Mouse (Mus musculus): ENCODE results near the gene Ror2. TPM values are rescaled to one million over a fixed set of nuclear protein-coding genes. Genes with fewer than 3 reads are reported as not detected.

Gene Ror2
- polyA plus RNA-seq, 1 experiment from 2014 or later = 13.2 TPM

DNA sequence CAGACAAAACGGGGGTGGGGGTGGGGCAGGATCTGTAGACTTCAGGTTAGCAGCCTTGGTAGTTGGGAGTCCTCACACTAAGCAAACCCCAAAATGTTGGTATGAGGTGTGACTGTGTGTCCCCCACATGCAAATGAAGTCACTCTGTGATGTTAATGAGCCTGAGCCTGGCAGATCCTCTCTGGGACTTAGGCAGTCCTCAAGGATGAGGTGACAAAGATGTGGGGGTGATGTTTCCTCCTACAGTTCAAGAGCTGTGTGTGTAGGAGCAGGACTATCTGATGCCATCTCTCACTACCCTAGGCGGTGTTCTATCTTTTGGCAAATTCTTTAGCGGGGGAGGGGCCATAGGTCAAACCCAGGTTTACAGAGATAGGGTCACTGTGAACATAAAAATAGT is 6.3 kb upstream of the Ror2 start:
- no peak for ATAC-seq (ENCODE audit: insufficient number of reproducible peaks, insufficient read depth, low FRiP score, low read depth)
- H3K27me3 ChIP-seq (ENCODE audit: control insufficient read depth, insufficient read depth, low read length) = no peaks in the 10 kb centered on the region
- 18% methylated on average over 3 of the region's 3 CpGs for WGBS
- H3K4me2 ChIP-seq (ENCODE audit: low read length) = no peak overlapping the region
- H3K4me3 ChIP-seq (ENCODE audit: control insufficient read depth in 1 of 2, insufficient read depth in 1 of 2, low read depth in 1 of 2, low read length in 2 of 2) = no peak overlapping the region
- H3K9ac ChIP-seq (ENCODE audit: low read length) = no peak overlapping the region
- H3K4me1 ChIP-seq (ENCODE audit: control insufficient read depth in 2 of 2, insufficient read depth in 2 of 2, low read length in 2 of 2) = peaks cover 10 to 15% of the 10 kb centered on the region in 2 experiments
- no peaks in the 10 kb centered on the region for H3K36me3 ChIP-seq (ENCODE audit: control insufficient read depth, insufficient read depth, low read length)
- no peaks in the 10 kb centered on the region for H3K9me3 ChIP-seq (ENCODE audit: control insufficient read depth, low read length)
- no peak overlapping the region for H3K27ac ChIP-seq (replicated peaks in 1 of 2; ENCODE audit: control insufficient read depth in 1 of 2, insufficient read depth in 1 of 2, low read depth in 2 of 2, low read length in 2 of 2)

DNA sequence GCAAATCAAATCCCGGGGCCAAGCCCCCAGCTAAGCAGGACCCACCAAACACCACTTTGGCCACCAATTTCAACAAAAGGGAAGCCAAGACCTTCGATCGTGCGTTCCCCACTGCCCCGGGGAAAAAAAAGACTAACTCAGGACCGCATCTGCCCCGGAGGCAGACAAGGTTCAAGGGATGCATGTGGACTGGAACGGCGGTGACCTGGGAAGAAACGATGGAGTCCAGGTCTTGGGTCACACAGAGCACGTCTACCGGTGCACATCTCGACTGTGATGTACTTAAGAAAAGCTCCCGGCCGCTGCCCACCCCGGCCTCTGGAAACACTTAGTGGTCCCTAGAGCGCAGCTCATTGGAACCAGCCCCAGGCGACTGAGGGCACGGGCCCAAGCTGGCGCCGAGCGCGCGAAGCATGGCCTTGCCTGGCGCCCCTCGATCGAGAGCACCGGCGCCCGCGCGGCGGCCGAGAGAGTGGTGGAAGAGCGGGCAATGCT is 616 bp downstream of the Ror2 start:
- WGBS = 0% methylated on average over 30 of the region's 35 CpGs
- Histone ChIP-seq H3K4me1 (ENCODE audit: control insufficient read depth in 2 of 2, insufficient read depth in 2 of 2, low read length in 2 of 2) (peaks cover 11 to 41% of the 10 kb centered on the region in 2 experiments), H3K4me2 (ENCODE audit: low read length) (peak overlapping the region; percentile 79), H3K27ac (replicated peaks in 1 of 2; ENCODE audit: control insufficient read depth in 1 of 2, insufficient read depth in 1 of 2, low read depth in 2 of 2, low read length in 2 of 2) (peak overlapping the region; percentile 74 to 80), H3K9me3 (ENCODE audit: control insufficient read depth, low read length) (no peaks in the 10 kb centered on the region), H3K4me3 (ENCODE audit: control insufficient read depth in 1 of 2, insufficient read depth in 1 of 2, low read depth in 1 of 2, low read length in 2 of 2) (peak overlapping the region; percentile 68 to 98), H3K9ac (ENCODE audit: low read length) (peak overlapping the region; percentile 96), H3K27me3 (ENCODE audit: control insufficient read depth, insufficient read depth, low read length) (peaks cover 4% of the 10 kb centered on the region; the same call in 1 of the 2 replicates), H3K36me3 (ENCODE audit: control insufficient read depth, insufficient read depth, low read length) (no peaks in the 10 kb centered on the region)
- peak; percentile 55; the same call in 1 of the 2 replicates for ATAC-seq (ENCODE audit: insufficient number of reproducible peaks, insufficient read depth, low FRiP score, low read depth)

DNA sequence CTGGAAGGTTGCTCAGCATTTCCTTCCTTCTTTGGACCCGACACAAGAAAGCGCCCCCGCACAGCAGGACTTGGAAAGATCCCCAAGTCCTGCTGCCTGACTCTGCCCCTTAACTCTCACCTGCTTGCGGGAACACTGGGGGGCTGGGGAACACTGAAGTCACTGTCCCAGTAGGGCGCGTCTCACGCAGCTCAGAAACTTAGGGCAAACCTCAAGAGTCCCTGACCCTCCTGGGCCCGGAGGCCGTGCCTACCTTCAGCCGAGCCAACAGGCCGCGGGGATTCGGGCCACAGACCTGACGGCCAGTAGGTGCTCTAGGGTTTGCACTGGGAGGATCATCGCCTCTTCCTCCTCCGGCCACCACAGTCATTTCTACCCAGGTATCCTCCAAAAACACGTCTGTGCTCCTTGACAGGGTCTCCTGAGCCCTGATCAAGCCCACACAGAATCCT is 1.2 kb downstream of the Ror2 start:
- Histone ChIP-seq H3K4me1 (ENCODE audit: control insufficient read depth in 2 of 2, insufficient read depth in 2 of 2, low read length in 2 of 2) (peaks cover 13 to 43% of the 10 kb centered on the region in 2 experiments), H3K4me3 (ENCODE audit: control insufficient read depth in 1 of 2, insufficient read depth in 1 of 2, low read depth in 1 of 2, low read length in 2 of 2) (peak overlapping the region; percentile 68 to 98), H3K9me3 (ENCODE audit: control insufficient read depth, low read length) (no peaks in the 10 kb centered on the region), H3K36me3 (ENCODE audit: control insufficient read depth, insufficient read depth, low read length) (no peaks in the 10 kb centered on the region), H3K4me2 (ENCODE audit: low read length) (peak overlapping the region; percentile 79), H3K27me3 (ENCODE audit: control insufficient read depth, insufficient read depth, low read length) (peaks cover 4% of the 10 kb centered on the region; the same call in 1 of the 2 replicates), H3K9ac (ENCODE audit: low read length) (peak overlapping the region; percentile 96), H3K27ac (replicated peaks in 1 of 2; ENCODE audit: control insufficient read depth in 1 of 2, insufficient read depth in 1 of 2, low read depth in 2 of 2, low read length in 2 of 2) (peak overlapping the region; percentile 74 to 80; a peak in 3 of 4 replicates)
- WGBS = 2% methylated on average over 17 of the region's 17 CpGs
- ATAC-seq (ENCODE audit: insufficient number of reproducible peaks, insufficient read depth, low FRiP score, low read depth) = no peak

DNA sequence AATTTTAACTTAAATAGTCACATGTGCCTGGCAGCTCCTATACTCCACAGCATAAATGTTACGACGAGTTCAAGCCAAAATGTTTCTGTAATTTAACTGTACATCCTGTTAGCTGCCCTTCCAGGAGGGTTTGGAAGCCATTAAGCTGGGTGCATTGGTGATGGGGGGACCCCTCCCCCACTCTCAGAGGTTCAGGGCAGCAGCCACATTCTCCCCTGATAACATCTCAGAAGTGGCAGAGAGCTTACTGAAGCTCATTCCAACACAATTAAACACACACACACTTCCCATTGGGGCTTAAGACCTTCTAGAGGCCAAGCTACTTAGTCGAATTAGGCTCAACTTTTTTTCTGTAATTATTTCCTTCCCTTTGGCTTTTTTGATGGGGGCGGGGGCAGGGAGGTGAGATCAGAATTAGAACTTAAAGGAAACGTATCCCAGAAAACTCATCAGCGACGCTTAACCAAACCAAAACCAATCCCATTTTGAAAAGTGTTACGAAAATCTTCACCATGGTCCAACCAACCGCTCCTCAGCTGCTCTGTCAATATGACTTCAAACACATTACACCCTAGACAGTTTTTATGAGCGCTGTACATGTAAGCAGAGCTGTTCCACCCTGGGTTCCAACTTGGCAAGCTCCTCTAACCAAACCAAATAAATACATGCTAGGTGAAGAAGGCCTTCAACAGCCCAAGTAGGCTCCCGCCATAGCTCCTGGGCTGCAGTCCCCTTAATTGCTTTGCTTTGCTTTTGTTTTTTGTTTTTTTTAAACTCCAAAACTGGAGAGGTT is 4.1 kb downstream of the Ror2 start:
- no peak overlapping the region for H3K4me3 ChIP-seq (ENCODE audit: control insufficient read depth in 1 of 2, insufficient read depth in 1 of 2, low read depth in 1 of 2, low read length in 2 of 2)
- H3K9me3 ChIP-seq (ENCODE audit: control insufficient read depth, low read length) = no peaks in the 10 kb centered on the region
- H3K4me2 ChIP-seq (ENCODE audit: low read length) = peak overlapping the region; percentile 79
- H3K36me3 ChIP-seq (ENCODE audit: control insufficient read depth, insufficient read depth, low read length) = no peaks in the 10 kb centered on the region
- H3K27ac ChIP-seq (replicated peaks in 1 of 2; ENCODE audit: control insufficient read depth in 1 of 2, insufficient read depth in 1 of 2, low read depth in 2 of 2, low read length in 2 of 2) = peak overlapping the region in 1 of 2 experiments; percentile 61
- H3K4me1 ChIP-seq (ENCODE audit: control insufficient read depth in 2 of 2, insufficient read depth in 2 of 2, low read length in 2 of 2) = peaks cover 33 to 73% of the 10 kb centered on the region in 2 experiments
- ATAC-seq (ENCODE audit: insufficient number of reproducible peaks, insufficient read depth, low FRiP score, low read depth) = no peak
- WGBS = 44% methylated on average over 11 of the region's 11 CpGs
- peaks cover under 1% of the 10 kb centered on the region; the same call in 1 of the 2 replicates for H3K27me3 ChIP-seq (ENCODE audit: control insufficient read depth, insufficient read depth, low read length)
- peak overlapping the region; percentile 38; the same call in 1 of the 2 replicates for H3K9ac ChIP-seq (ENCODE audit: low read length)

DNA sequence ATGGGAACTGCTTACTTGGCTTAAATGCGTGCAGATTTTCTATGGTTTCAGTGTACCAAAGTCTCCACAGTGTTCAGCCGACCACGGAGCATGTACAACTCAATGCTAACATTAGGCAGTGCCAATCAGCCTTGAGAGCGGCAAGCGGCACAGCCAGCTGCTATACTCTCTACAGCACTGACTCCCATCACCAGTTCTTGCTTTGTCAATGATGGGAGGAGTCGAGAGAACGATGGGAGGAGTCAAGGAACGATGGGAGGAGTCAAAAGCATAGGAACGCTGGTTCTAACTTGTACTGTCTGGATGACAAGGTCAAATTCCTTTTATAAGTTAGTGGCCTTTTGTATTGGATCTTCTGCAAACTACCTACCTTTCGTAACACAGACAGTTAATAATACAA is 7.0 kb downstream of the Ror2 start:
- Histone ChIP-seq H3K27me3 (ENCODE audit: control insufficient read depth, insufficient read depth, low read length) (no peaks in the 10 kb centered on the region), H3K36me3 (ENCODE audit: control insufficient read depth, insufficient read depth, low read length) (no peaks in the 10 kb centered on the region), H3K4me1 (ENCODE audit: control insufficient read depth in 2 of 2, insufficient read depth in 2 of 2, low read length in 2 of 2) (peaks cover 45 to 86% of the 10 kb centered on the region in 2 experiments), H3K9me3 (ENCODE audit: control insufficient read depth, low read length) (no peaks in the 10 kb centered on the region), H3K9ac (ENCODE audit: low read length) (no peak overlapping the region), H3K4me2 (ENCODE audit: low read length) (no peak overlapping the region), H3K4me3 (ENCODE audit: control insufficient read depth in 1 of 2, insufficient read depth in 1 of 2, low read depth in 1 of 2, low read length in 2 of 2) (no peak overlapping the region), H3K27ac (replicated peaks in 1 of 2; ENCODE audit: control insufficient read depth in 1 of 2, insufficient read depth in 1 of 2, low read depth in 2 of 2, low read length in 2 of 2) (peak overlapping the region in 1 of 2 experiments; percentile 33; a peak in 1 of 4 replicates)
- no peak for ATAC-seq (ENCODE audit: insufficient number of reproducible peaks, insufficient read depth, low FRiP score, low read depth)
- WGBS = 52% methylated on average over 10 of the region's 10 CpGs

DNA sequence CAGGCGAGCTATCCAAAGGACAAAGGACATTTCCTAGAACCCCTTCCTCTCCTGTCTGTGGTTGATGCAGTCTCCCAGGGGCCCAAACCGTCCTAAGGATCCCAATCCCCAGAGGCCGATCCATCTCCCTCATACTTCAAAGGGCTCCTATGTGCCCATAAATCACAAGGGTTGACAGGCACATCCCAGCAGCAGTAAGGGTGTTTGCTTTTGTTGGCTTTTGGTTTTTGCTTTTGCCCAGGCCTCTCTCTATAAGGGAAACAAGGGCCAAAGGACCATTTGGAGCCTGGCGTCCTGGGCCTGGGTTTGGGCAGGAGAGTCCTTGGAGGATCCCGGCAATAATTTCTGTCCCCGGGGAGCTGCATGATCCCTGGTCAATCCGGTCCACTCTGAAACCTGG is 9.5 kb downstream of the Ror2 start:
- peak overlapping the region; percentile 28 for H3K9ac ChIP-seq (ENCODE audit: low read length)
- no peaks in the 10 kb centered on the region for H3K27me3 ChIP-seq (ENCODE audit: control insufficient read depth, insufficient read depth, low read length)
- no peaks in the 10 kb centered on the region for H3K36me3 ChIP-seq (ENCODE audit: control insufficient read depth, insufficient read depth, low read length)
- peak overlapping the region; percentile 46; the same call in 1 of the 2 replicates for H3K4me2 ChIP-seq (ENCODE audit: low read length)
- H3K4me1 ChIP-seq (ENCODE audit: control insufficient read depth in 2 of 2, insufficient read depth in 2 of 2, low read length in 2 of 2) = peaks cover 35 to 71% of the 10 kb centered on the region in 2 experiments
- peak overlapping the region in 1 of 2 experiments; percentile 67; a peak in 2 of 4 replicates for H3K27ac ChIP-seq (replicated peaks in 1 of 2; ENCODE audit: control insufficient read depth in 1 of 2, insufficient read depth in 1 of 2, low read depth in 2 of 2, low read length in 2 of 2)
- no peak overlapping the region for H3K4me3 ChIP-seq (ENCODE audit: control insufficient read depth in 1 of 2, insufficient read depth in 1 of 2, low read depth in 1 of 2, low read length in 2 of 2)
- ATAC-seq (ENCODE audit: insufficient number of reproducible peaks, insufficient read depth, low FRiP score, low read depth) = no peak
- 66% methylated on average over 7 of the region's 7 CpGs for WGBS
- no peaks in the 10 kb centered on the region for H3K9me3 ChIP-seq (ENCODE audit: control insufficient read depth, low read length)

DNA sequence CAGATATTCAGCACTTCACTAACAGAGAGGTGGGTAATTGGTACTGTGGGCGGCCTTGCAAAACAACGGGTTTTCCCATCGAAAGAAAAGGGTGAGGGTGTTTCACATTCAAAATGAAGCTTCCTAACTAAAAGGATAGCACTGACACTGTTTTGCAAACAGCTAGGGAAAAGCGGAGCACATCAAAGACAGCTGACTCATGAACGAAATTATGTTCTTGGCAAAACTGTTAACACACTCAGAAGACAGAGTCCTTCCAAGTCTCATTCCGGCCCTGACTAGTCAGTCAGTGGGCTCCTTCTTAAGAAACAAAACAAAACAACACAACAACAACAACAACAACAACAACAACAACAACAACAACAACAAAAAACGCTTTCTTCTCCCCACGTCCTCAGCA is 10.1 kb downstream of the Ror2 start:
- no peak for ATAC-seq (ENCODE audit: insufficient number of reproducible peaks, insufficient read depth, low FRiP score, low read depth)
- 0 out of 4 replicates have a peak overlapping the region, but pooled peaks of 1 of the 2 experiments have one; percentile 67 for H3K27ac ChIP-seq (replicated peaks in 1 of 2; ENCODE audit: control insufficient read depth in 1 of 2, insufficient read depth in 1 of 2, low read depth in 2 of 2, low read length in 2 of 2)
- no peak overlapping the region for H3K4me3 ChIP-seq (ENCODE audit: control insufficient read depth in 1 of 2, insufficient read depth in 1 of 2, low read depth in 1 of 2, low read length in 2 of 2)
- H3K9me3 ChIP-seq (ENCODE audit: control insufficient read depth, low read length) = no peaks in the 10 kb centered on the region
- no peaks in the 10 kb centered on the region for H3K27me3 ChIP-seq (ENCODE audit: control insufficient read depth, insufficient read depth, low read length)
- H3K4me1 ChIP-seq (ENCODE audit: control insufficient read depth in 2 of 2, insufficient read depth in 2 of 2, low read length in 2 of 2) = peaks cover 35 to 69% of the 10 kb centered on the region in 2 experiments
- no peak overlapping the region for H3K4me2 ChIP-seq (ENCODE audit: low read length)
- peak overlapping the region; percentile 28; the same call in 1 of the 2 replicates for H3K9ac ChIP-seq (ENCODE audit: low read length)
- WGBS = 56% methylated on average over 8 of the region's 8 CpGs
- no peaks in the 10 kb centered on the region for H3K36me3 ChIP-seq (ENCODE audit: control insufficient read depth, insufficient read depth, low read length)

All from heart, embryonic 14.5 days (tissue).